In genomic region chr13:65175734-65176471, GRCm38 (mm10) we compare ENCODE assay signal across 8 mouse cellular contexts. TPM values are rescaled to one million over a fixed set of nuclear protein-coding genes. Genes with fewer than 3 reads are reported as not detected.
DNase-seq lines count a peak whose midpoint lies in the region; ATAC-seq lines count a peak whose summit lies in the region.

No protein-coding gene starts in this region.

- H3K9ac ChIP-seq in heart, embryonic 13.5 days, result 0 out of 2 replicates have a peak overlapping the region, but pooled peaks have one; percentile 4
- H3K9ac ChIP-seq in kidney, embryonic 16.5 days (replicated peaks; ENCODE audit: low read length), result 0 out of 2 replicates have a peak overlapping the region, but pooled peaks have one; percentile 26
- H3K9ac ChIP-seq in liver, embryonic 13.5 days, result no peak overlapping the region; the same call in 1 of the 2 replicates
- H3K9ac ChIP-seq in neural tube, embryonic 13.5 days, result peak overlapping the region; percentile 67

- peak; percentile 45 to 55 for DNase-seq in B cell, adult 2 months
- peak; percentile 54 for DNase-seq in NIH3T3 (ENCODE audit: low read depth)
- DNase-seq in liver, embryonic 13.5 days, result peak; percentile 6
- peak; percentile 24 for DNase-seq in thymus, postnatal 14 days

- no peaks in the 10 kb centered on the region for H3K27me3 ChIP-seq in heart, embryonic 13.5 days (replicated peaks)
- no peaks in the 10 kb centered on the region for H3K27me3 ChIP-seq in kidney, embryonic 16.5 days (ENCODE audit: insufficient read depth, low read length)
- H3K27me3 ChIP-seq in liver, embryonic 13.5 days, result 0 out of 2 replicates have a peak, but pooled peaks cover 4% of the 10 kb centered on the region
- H3K27me3 ChIP-seq in neural tube, embryonic 13.5 days, result no peaks in the 10 kb centered on the region

- H3K36me3 ChIP-seq in heart, embryonic 13.5 days, result no peaks in the 10 kb centered on the region
- H3K36me3 ChIP-seq in kidney, embryonic 16.5 days (ENCODE audit: insufficient read depth, low read length), result no peaks in the 10 kb centered on the region
- no peaks in the 10 kb centered on the region for H3K36me3 ChIP-seq in liver, embryonic 13.5 days
- no peaks in the 10 kb centered on the region for H3K36me3 ChIP-seq in neural tube, embryonic 13.5 days

- WGBS in heart, embryonic 13.5 days, result 16% methylated on average over 46 of the region's 46 CpGs
- 22% methylated on average over 46 of the region's 46 CpGs for WGBS in kidney, embryonic 16.5 days
- 14% methylated on average over 46 of the region's 46 CpGs for WGBS in liver, embryonic 13.5 days (ENCODE audit: insufficient replicate concordance)
- WGBS in neural tube, embryonic 13.5 days, result 24% methylated on average over 45 of the region's 46 CpGs

- H3K9me3 ChIP-seq in heart, embryonic 13.5 days, result 0 out of 2 replicates have a peak, but pooled peaks cover 6% of the 10 kb centered on the region
- no peaks in the 10 kb centered on the region; the same call in 1 of the 2 replicates for H3K9me3 ChIP-seq in kidney, embryonic 16.5 days (ENCODE audit: low read length)
- H3K9me3 ChIP-seq in liver, embryonic 13.5 days (replicated peaks), result no peaks in the 10 kb centered on the region
- H3K9me3 ChIP-seq in neural tube, embryonic 13.5 days, result no peaks in the 10 kb centered on the region

- H3K4me1 ChIP-seq in heart, embryonic 13.5 days, result 0 out of 2 replicates have a peak, but pooled peaks cover 4% of the 10 kb centered on the region
- no peaks in the 10 kb centered on the region for H3K4me1 ChIP-seq in kidney, embryonic 16.5 days (ENCODE audit: insufficient read depth, low read length)
- peaks cover 5% of the 10 kb centered on the region; the same call in 1 of the 2 replicates for H3K4me1 ChIP-seq in liver, embryonic 13.5 days (replicated peaks)
- no peaks in the 10 kb centered on the region; the same call in 1 of the 2 replicates for H3K4me1 ChIP-seq in neural tube, embryonic 13.5 days (replicated peaks)

- H3K4me2 ChIP-seq in heart, embryonic 13.5 days, result peak overlapping the region; percentile 67
- H3K4me2 ChIP-seq in kidney, embryonic 16.5 days (replicated peaks; ENCODE audit: low read depth, low read length), result peak overlapping the region; percentile 57
- peak overlapping the region; percentile 55 for H3K4me2 ChIP-seq in liver, embryonic 13.5 days
- peak overlapping the region; percentile 64 for H3K4me2 ChIP-seq in neural tube, embryonic 13.5 days

- H3K4me3 ChIP-seq in heart, embryonic 13.5 days, result peak overlapping the region; percentile 33
- peak overlapping the region; percentile 32 for H3K4me3 ChIP-seq in kidney, embryonic 16.5 days (ENCODE audit: low read length)
- H3K4me3 ChIP-seq in liver, embryonic 13.5 days (replicated peaks), result peak overlapping the region; percentile 32
- H3K4me3 ChIP-seq in neural tube, embryonic 13.5 days, result peak overlapping the region; percentile 38

- peak; percentile 93 for ATAC-seq in common myeloid progenitor, adult 5-6 weeks (replicated peaks; ENCODE audit: low read depth, poor library complexity, severe bottlenecking)
- ATAC-seq in heart, embryonic 13.5 days (ENCODE audit: extremely low read depth, insufficient number of reproducible peaks, low FRiP score, low TSS enrichment), result no peak
- peak; percentile 74 for ATAC-seq in kidney, embryonic 16.5 days (ENCODE audit: low FRiP score, low TSS enrichment)
- ATAC-seq in liver, embryonic 13.5 days (ENCODE audit: low read depth), result peak; percentile 58
- ATAC-seq in neural tube, embryonic 13.5 days (ENCODE audit: low read depth), result peak; percentile 86

- H3K27ac ChIP-seq in heart, embryonic 13.5 days (replicated peaks), result no peak overlapping the region
- H3K27ac ChIP-seq in kidney, embryonic 16.5 days (ENCODE audit: low read length), result no peak overlapping the region
- H3K27ac ChIP-seq in liver, embryonic 13.5 days, result no peak overlapping the region
- H3K27ac ChIP-seq in neural tube, embryonic 13.5 days (replicated peaks), result no peak overlapping the region

RNA-seq across cellular contexts. Expression of gene Olfr466, which starts 25.9 kb away (rescaled TPM):
- total RNA-seq in common myeloid progenitor, adult 5-6 weeks (2017), result not detected in 2 replicates
- polyA plus RNA-seq in heart, embryonic 13.5 days (2015; fragmentation: Nextera tagmentation; extraction: Ambion mirVana), result not detected in 2 replicates
- not detected in 2 replicates for polyA plus RNA-seq in kidney, embryonic 16.5 days (2015; fragmentation: Nextera tagmentation; extraction: Ambion mirVana)
- not detected in 2 replicates for polyA plus RNA-seq in liver, embryonic 13.5 days (2015; fragmentation: Nextera tagmentation; extraction: Ambion mirVana)
- not detected in 2 replicates for polyA plus RNA-seq in neural tube, embryonic 13.5 days (2015; fragmentation: Nextera tagmentation; extraction: Ambion mirVana)

RNA-seq across cellular contexts. Expression of gene Nlrp4f, which starts 29.9 kb away (rescaled TPM):
- total RNA-seq in common myeloid progenitor, adult 5-6 weeks (2017), result not detected in 2 replicates
- not detected in 2 replicates for polyA plus RNA-seq in heart, embryonic 13.5 days (2015; fragmentation: Nextera tagmentation; extraction: Ambion mirVana)
- polyA plus RNA-seq in kidney, embryonic 16.5 days (2015; fragmentation: Nextera tagmentation; extraction: Ambion mirVana), result 0.10 TPM in 1 of 2 replicates, not detected in the other
- polyA plus RNA-seq in liver, embryonic 13.5 days (2015; fragmentation: Nextera tagmentation; extraction: Ambion mirVana), result not detected in 2 replicates
- polyA plus RNA-seq in neural tube, embryonic 13.5 days (2015; fragmentation: Nextera tagmentation; extraction: Ambion mirVana), result not detected in 2 replicates

RNA-seq across cellular contexts. Expression of gene Olfr465-ps1, which starts 38.0 kb away (rescaled TPM):
- not detected in 2 replicates for total RNA-seq in common myeloid progenitor, adult 5-6 weeks (2017)
- polyA plus RNA-seq in heart, embryonic 13.5 days (2015; fragmentation: Nextera tagmentation; extraction: Ambion mirVana), result not detected in 2 replicates
- not detected in 2 replicates for polyA plus RNA-seq in kidney, embryonic 16.5 days (2015; fragmentation: Nextera tagmentation; extraction: Ambion mirVana)
- polyA plus RNA-seq in liver, embryonic 13.5 days (2015; fragmentation: Nextera tagmentation; extraction: Ambion mirVana), result not detected in 2 replicates
- polyA plus RNA-seq in neural tube, embryonic 13.5 days (2015; fragmentation: Nextera tagmentation; extraction: Ambion mirVana), result not detected in 2 replicates
